Mouse (Mus musculus) heart, postnatal 0 days (tissue): ENCODE data around the gene AC124502.3.

Experiments used
- CTCF ChIP-seq: IDR thresholded peaks from 2 replicates; pipeline ENCODE4 v1.5.1; 2016; ENCODE audit warnings: antibody characterized with exemption, control low read depth, low read depth
- EP300 ChIP-seq: IDR thresholded peaks from 2 replicates; pipeline ENCODE4 v1.6.1; 2016; ENCODE audit warnings: antibody characterized with exemption, low read depth

GRCm38 (mm10) chr19:5051031-5051430 is 12.3 kb downstream of the AC124502.3 start:
- TF ChIP-seq EP300 = no peak
- no peak for TF ChIP-seq CTCF
